Mouse (Mus musculus): Measurements from ENCODE around the gene Rundc3a. TPM values are rescaled to one million over a fixed set of nuclear protein-coding genes. Genes with fewer than 3 reads are reported as not detected.
A peak's percentile ranks its signal among the peaks of the same experiment; 100 is the strongest.

Gene Rundc3a
- polyA plus RNA-seq, 1 experiment from 2014 or later, result 127 TPM

GRCm38 (mm10) chr11:102396671-102397141, 3.5 kb downstream of the Rundc3a start:
- H3K4me2 ChIP-seq (ENCODE audit: low read length), result peak overlapping the region; percentile 78
- H3K4me1 ChIP-seq (ENCODE audit: control insufficient read depth, insufficient read depth, low read depth, low read length), result peaks cover 47% of the 10 kb centered on the region
- H3K9ac ChIP-seq (ENCODE audit: low read depth, low read length), result peak overlapping the region; percentile 29
- H3K27ac ChIP-seq (ENCODE audit: low read depth, low read length), result no peak overlapping the region
- H3K4me3 ChIP-seq (ENCODE audit: low read length), result no peak overlapping the region; the same call in 1 of the 2 replicates
- H3K27me3 ChIP-seq (replicated peaks; ENCODE audit: control insufficient read depth, insufficient read depth, low read length), result no peaks in the 10 kb centered on the region
- peaks cover 13% of the 10 kb centered on the region for H3K36me3 ChIP-seq (ENCODE audit: control insufficient read depth, insufficient read depth, low read length)
- no peaks in the 10 kb centered on the region for H3K9me3 ChIP-seq (ENCODE audit: control insufficient read depth, low read length)
- no peak for ATAC-seq
- 61% methylated on average over 7 of the region's 7 CpGs for WGBS

- no peak overlapping the region for H3K9ac ChIP-seq (ENCODE audit: low read depth, low read length)
- no peak overlapping the region for H3K4me2 ChIP-seq (ENCODE audit: low read length)
- H3K4me1 ChIP-seq (ENCODE audit: control insufficient read depth, insufficient read depth, low read depth, low read length), result peaks cover 41% of the 10 kb centered on the region
- no peaks in the 10 kb centered on the region for H3K9me3 ChIP-seq (ENCODE audit: control insufficient read depth, low read length)
- no peak overlapping the region for H3K27ac ChIP-seq (ENCODE audit: low read depth, low read length)
- peaks cover 28% of the 10 kb centered on the region for H3K36me3 ChIP-seq (ENCODE audit: control insufficient read depth, insufficient read depth, low read length)
- 72% methylated on average over 20 of the region's 20 CpGs for WGBS
- no peak overlapping the region for H3K4me3 ChIP-seq (ENCODE audit: low read length)
- no peak for ATAC-seq
- H3K27me3 ChIP-seq (replicated peaks; ENCODE audit: control insufficient read depth, insufficient read depth, low read length), result no peaks in the 10 kb centered on the region
Observed at GRCm38 (mm10) chr11:102398007-102398825, 5.0 kb downstream of the Rundc3a start.

GRCm38 (mm10) chr11:102399107-102399506, 5.9 kb downstream of the Rundc3a start:
- Histone ChIP-seq H3K4me1 (ENCODE audit: control insufficient read depth, insufficient read depth, low read depth, low read length) (peaks cover 41% of the 10 kb centered on the region), H3K9me3 (ENCODE audit: control insufficient read depth, low read length) (no peaks in the 10 kb centered on the region), H3K27me3 (replicated peaks; ENCODE audit: control insufficient read depth, insufficient read depth, low read length) (no peaks in the 10 kb centered on the region), H3K9ac (ENCODE audit: low read depth, low read length) (no peak overlapping the region), H3K27ac (ENCODE audit: low read depth, low read length) (no peak overlapping the region), H3K4me2 (ENCODE audit: low read length) (no peak overlapping the region), H3K36me3 (ENCODE audit: control insufficient read depth, insufficient read depth, low read length) (peaks cover 36% of the 10 kb centered on the region), H3K4me3 (ENCODE audit: low read length) (no peak overlapping the region)
- 22% methylated on average over 15 of the region's 15 CpGs for WGBS
- no peak for ATAC-seq

GRCm38 (mm10) chr11:102399610-102400072, 6.4 kb downstream of the Rundc3a start:
- H3K9me3 ChIP-seq (ENCODE audit: control insufficient read depth, low read length), result no peaks in the 10 kb centered on the region
- no peak overlapping the region for H3K9ac ChIP-seq (ENCODE audit: low read depth, low read length)
- no peak overlapping the region for H3K27ac ChIP-seq (ENCODE audit: low read depth, low read length)
- peaks cover 38% of the 10 kb centered on the region for H3K4me1 ChIP-seq (ENCODE audit: control insufficient read depth, insufficient read depth, low read depth, low read length)
- no peaks in the 10 kb centered on the region for H3K27me3 ChIP-seq (replicated peaks; ENCODE audit: control insufficient read depth, insufficient read depth, low read length)
- H3K4me3 ChIP-seq (ENCODE audit: low read length), result no peak overlapping the region
- no peak for ATAC-seq
- peak overlapping the region; percentile 24 for H3K4me2 ChIP-seq (ENCODE audit: low read length)
- WGBS, result 5% methylated on average over 33 of the region's 34 CpGs
- peaks cover 39% of the 10 kb centered on the region for H3K36me3 ChIP-seq (ENCODE audit: control insufficient read depth, insufficient read depth, low read length)

- 39% methylated on average over 12 of the region's 12 CpGs for WGBS
- H3K4me2 ChIP-seq (ENCODE audit: low read length), result no peak overlapping the region
- ATAC-seq, result no peak
- no peak overlapping the region for H3K27ac ChIP-seq (ENCODE audit: low read depth, low read length)
- H3K27me3 ChIP-seq (replicated peaks; ENCODE audit: control insufficient read depth, insufficient read depth, low read length), result no peaks in the 10 kb centered on the region
- H3K4me3 ChIP-seq (ENCODE audit: low read length), result no peak overlapping the region
- H3K9me3 ChIP-seq (ENCODE audit: control insufficient read depth, low read length), result no peaks in the 10 kb centered on the region
- peaks cover 39% of the 10 kb centered on the region for H3K36me3 ChIP-seq (ENCODE audit: control insufficient read depth, insufficient read depth, low read length)
- peaks cover 35% of the 10 kb centered on the region for H3K4me1 ChIP-seq (ENCODE audit: control insufficient read depth, insufficient read depth, low read depth, low read length)
- no peak overlapping the region for H3K9ac ChIP-seq (ENCODE audit: low read depth, low read length)
Observed at GRCm38 (mm10) chr11:102400513-102401084, 7.4 kb downstream of the Rundc3a start.

- H3K4me3 ChIP-seq (ENCODE audit: low read length), result no peak overlapping the region
- peaks cover 39% of the 10 kb centered on the region for H3K36me3 ChIP-seq (ENCODE audit: control insufficient read depth, insufficient read depth, low read length)
- 41% methylated on average over 12 of the region's 12 CpGs for WGBS
- H3K4me1 ChIP-seq (ENCODE audit: control insufficient read depth, insufficient read depth, low read depth, low read length), result peaks cover 33% of the 10 kb centered on the region
- H3K9me3 ChIP-seq (ENCODE audit: control insufficient read depth, low read length), result no peaks in the 10 kb centered on the region
- ATAC-seq, result no peak
- H3K9ac ChIP-seq (ENCODE audit: low read depth, low read length), result no peak overlapping the region
- H3K4me2 ChIP-seq (ENCODE audit: low read length), result no peak overlapping the region
- H3K27ac ChIP-seq (ENCODE audit: low read depth, low read length), result no peak overlapping the region
- H3K27me3 ChIP-seq (replicated peaks; ENCODE audit: control insufficient read depth, insufficient read depth, low read length), result no peaks in the 10 kb centered on the region
Observed at GRCm38 (mm10) chr11:102401898-102402500, 8.8 kb downstream of the Rundc3a start.

GRCm38 (mm10) chr11:102403657-102404056, 10.5 kb downstream of the Rundc3a start:
- WGBS, result 95% methylated on average over 11 of the region's 11 CpGs
- Histone ChIP-seq H3K9me3 (ENCODE audit: control insufficient read depth, low read length) (no peaks in the 10 kb centered on the region), H3K36me3 (ENCODE audit: control insufficient read depth, insufficient read depth, low read length) (peaks cover 39% of the 10 kb centered on the region), H3K4me1 (ENCODE audit: control insufficient read depth, insufficient read depth, low read depth, low read length) (peaks cover 24% of the 10 kb centered on the region), H3K9ac (ENCODE audit: low read depth, low read length) (no peak overlapping the region), H3K4me2 (ENCODE audit: low read length) (no peak overlapping the region), H3K27me3 (replicated peaks; ENCODE audit: control insufficient read depth, insufficient read depth, low read length) (no peaks in the 10 kb centered on the region), H3K27ac (ENCODE audit: low read depth, low read length) (no peak overlapping the region), H3K4me3 (ENCODE audit: low read length) (no peak overlapping the region)
- no peak for ATAC-seq

GRCm38 (mm10) chr11:102404161-102405010, 11.2 kb downstream of the Rundc3a start:
- Histone ChIP-seq H3K27ac (ENCODE audit: low read depth, low read length) (no peak overlapping the region), H3K4me3 (ENCODE audit: low read length) (no peak overlapping the region), H3K36me3 (ENCODE audit: control insufficient read depth, insufficient read depth, low read length) (peaks cover 36% of the 10 kb centered on the region), H3K9me3 (ENCODE audit: control insufficient read depth, low read length) (no peaks in the 10 kb centered on the region), H3K4me2 (ENCODE audit: low read length) (no peak overlapping the region), H3K27me3 (replicated peaks; ENCODE audit: control insufficient read depth, insufficient read depth, low read length) (no peaks in the 10 kb centered on the region), H3K4me1 (ENCODE audit: control insufficient read depth, insufficient read depth, low read depth, low read length) (peaks cover 26% of the 10 kb centered on the region), H3K9ac (ENCODE audit: low read depth, low read length) (no peak overlapping the region)
- no peak for ATAC-seq
- WGBS, result 75% methylated on average over 18 of the region's 18 CpGs
